Mouse (Mus musculus): Measurements from ENCODE around the gene Bola1. TPM values are rescaled to one million over a fixed set of nuclear protein-coding genes. Genes with fewer than 3 reads are reported as not detected.
"Not testable (repeated sequence)": the region's sequence is repeated elsewhere in the genome, so short reads cannot be mapped to it uniquely, and the experiment has no call there.

Bola1 gene
- total and polyA plus RNA-seq, 3 experiments, result 47.6 to 57.0 (median 56.5) TPM

DNA sequence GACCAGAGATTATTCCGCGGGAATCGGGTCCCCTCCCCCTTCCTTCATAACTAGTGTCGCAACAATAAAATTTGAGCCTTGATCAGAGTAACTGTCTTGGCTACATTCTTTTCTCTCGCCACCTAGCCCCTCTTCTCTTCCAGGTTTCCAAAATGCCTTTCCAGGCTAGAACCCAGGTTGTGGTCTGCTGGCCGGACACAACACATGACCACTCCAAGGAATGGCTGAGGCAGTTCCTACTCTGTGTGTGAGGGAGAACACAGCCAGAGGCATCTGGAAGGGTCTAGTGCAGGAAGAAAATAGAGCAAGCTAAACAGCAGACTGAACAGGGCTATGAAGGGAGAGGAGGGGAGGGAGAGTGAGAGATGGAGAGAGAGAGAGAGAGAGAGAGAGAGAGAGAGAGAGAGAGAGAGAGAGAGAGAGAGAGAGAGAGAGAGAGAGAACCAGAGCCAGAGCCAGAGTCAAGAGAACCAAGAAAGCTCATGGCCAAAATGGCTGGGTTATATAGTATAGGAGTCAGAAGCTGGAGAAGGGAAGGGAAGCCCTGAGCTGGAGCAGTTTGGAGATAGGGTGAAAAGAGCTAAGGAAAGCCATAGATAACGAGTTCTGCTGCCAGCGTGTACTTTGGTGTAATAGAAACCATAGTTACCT is 20.8 kb downstream of the Bola1 start:
- in situ Hi-C loops (cut with MboI; ENCODE audit: low pct_ligation_motif_present, low pct_unique_long_range_greater_than_20kb, low sequenced_read_pairs), result not testable (repeated sequence)

DNA sequence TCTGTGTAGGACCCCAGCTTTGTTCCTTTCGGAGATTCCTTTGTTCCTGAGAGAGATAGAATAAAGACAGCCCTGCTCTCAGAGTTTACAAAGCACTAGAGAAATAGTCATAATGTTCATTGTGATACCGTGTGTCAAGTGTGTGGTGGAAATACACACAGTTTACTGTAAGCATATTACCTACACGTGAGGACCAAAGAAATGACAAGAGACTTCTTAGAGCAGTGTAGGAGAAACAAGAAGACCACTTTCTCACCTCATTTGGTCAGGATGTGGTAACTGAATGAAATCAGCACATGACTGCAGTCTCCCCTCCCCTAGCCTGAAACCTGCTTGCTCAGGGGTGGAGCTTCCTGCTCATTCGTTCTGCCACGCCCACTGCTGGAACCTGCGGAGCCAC is 21.3 kb downstream of the Bola1 start:
- Histone ChIP-seq H3K27me3 (replicated peaks) (no peaks in the 10 kb centered on the region), H3K4me1 (ENCODE audit: control insufficient read depth in 1 of 2, insufficient read depth in 2 of 2) (peaks cover 7 to 21% of the 10 kb centered on the region in 2 experiments), H3K4me3 (replicated peaks in 1 of 3; ENCODE audit: low read depth in 2 of 3, low read length in 2 of 3, poor library complexity in 1 of 3) (peak overlapping the region in 2 of 3 experiments; percentile 33 to 65), H3K4me2 (ENCODE audit: insufficient read depth, low read depth, poor library complexity, severe bottlenecking) (peak overlapping the region; percentile 99), H3K9ac (ENCODE audit: insufficient read depth, low read depth) (peak overlapping the region; percentile 70), H3K9me3 (replicated peaks; ENCODE audit: low read length) (peaks cover 8% of the 10 kb centered on the region), H3K36me3 (replicated peaks in 1 of 2; ENCODE audit: control insufficient read depth in 1 of 2, insufficient read depth in 1 of 2, low read length in 1 of 2) (peaks cover 4 to 31% of the 10 kb centered on the region in 2 experiments), H3K27ac (ENCODE audit: insufficient read depth, low read depth) (no peak overlapping the region; the same call in 1 of the 2 replicates), H3K79me2 (replicated peaks; ENCODE audit: control insufficient read depth, extremely low read depth, insufficient read depth, poor library complexity, severe bottlenecking) (no peaks in the 10 kb centered on the region)
- no peak for TF ChIP-seq SMC3 (IDR thresholded peaks at IDR 0.05; ENCODE audit: low read depth, low read length)
- TF ChIP-seq ZKSCAN1 (IDR thresholded peaks at IDR 0.05; ENCODE audit: borderline replicate concordance, low read depth, low read length), result no peak
- peak; percentile 53; the same call in 1 of the 2 replicates for TF ChIP-seq MAX (IDR thresholded peaks at IDR 0.05; ENCODE audit: low read length)
- TF ChIP-seq MAZ (IDR thresholded peaks at IDR 0.05; ENCODE audit: low read depth, low read length), result no peak
- TF ChIP-seq TCF12 (IDR thresholded peaks at IDR 0.05; ENCODE audit: low read depth, low read length), result no peak
- no peak for TF ChIP-seq UBTF (IDR thresholded peaks at IDR 0.05; ENCODE audit: low read depth, low read length)
- no peak for TF ChIP-seq ETS1 (conservative IDR thresholded peaks at IDR 0.05; ENCODE audit: low read depth, low read length)
- 0 out of 2 replicates have a peak, but pooled peaks have one; percentile 47 for TF ChIP-seq MYC (IDR thresholded peaks at IDR 0.05; ENCODE audit: low read depth, low read length)
- TF ChIP-seq JUND (conservative IDR thresholded peaks at IDR 0.05; ENCODE audit: low read depth, low read length), result no peak
- TF ChIP-seq PAX5 (IDR thresholded peaks at IDR 0.05; ENCODE audit: low read length), result no peak
- TF ChIP-seq E2F4 (IDR thresholded peaks at IDR 0.05; ENCODE audit: insufficient replicate concordance, low read depth, low read length), result no peak
- TF ChIP-seq CTCF (conservative IDR thresholded peaks at IDR 0.05 in 1 of 2, IDR thresholded peaks at IDR 0.05 in 1 of 2; ENCODE audit: low read depth in 2 of 2, low read length in 2 of 2), result no peak
- TF ChIP-seq POLR2A (IDR thresholded peaks at IDR 0.05; ENCODE audit: low read depth, low read length), result no peak
- TF ChIP-seq EP300 (IDR thresholded peaks at IDR 0.05; ENCODE audit: low read length), result no peak
- TF ChIP-seq ZNF384 (IDR thresholded peaks at IDR 0.05; ENCODE audit: low read depth, low read length), result no peak
- TF ChIP-seq NELFE (IDR thresholded peaks at IDR 0.05; ENCODE audit: low read depth, low read length), result 0 out of 2 replicates have a peak, but pooled peaks have one; percentile 42
- 0 out of 2 replicates have a peak, but pooled peaks have one; percentile 9 for TF ChIP-seq USF1 (IDR thresholded peaks at IDR 0.05; ENCODE audit: low read depth, low read length)
- peak; percentile 52; the same call in 1 of the 2 replicates for TF ChIP-seq SIN3A (IDR thresholded peaks at IDR 0.05; ENCODE audit: low read length)
- TF ChIP-seq BHLHE40 (IDR thresholded peaks at IDR 0.05; ENCODE audit: low read depth, low read length), result peak; percentile 80
- TF ChIP-seq MEF2A (IDR thresholded peaks at IDR 0.05; ENCODE audit: borderline replicate concordance, low read depth, low read length), result no peak
- TF ChIP-seq ELF1 (IDR thresholded peaks at IDR 0.05; ENCODE audit: low read depth, low read length), result no peak
- TF ChIP-seq POLR2AphosphoS2 (IDR thresholded peaks at IDR 0.05; ENCODE audit: low read depth, low read length), result no peak
- TF ChIP-seq TBP (conservative IDR thresholded peaks at IDR 0.05; ENCODE audit: low read depth, low read length), result peak; percentile 59; the same call in 1 of the 2 replicates
- no peak for TF ChIP-seq RCOR1 (conservative IDR thresholded peaks at IDR 0.05; ENCODE audit: low read depth, low read length)
- 0 out of 2 replicates have a peak, but pooled peaks have one; percentile 9 for TF ChIP-seq USF2 (conservative IDR thresholded peaks at IDR 0.05; ENCODE audit: low read depth, low read length)
- no peak for TF ChIP-seq JUN (IDR thresholded peaks at IDR 0.05; ENCODE audit: insufficient read depth, low read depth, low read length)
- TF ChIP-seq GABPA (IDR thresholded peaks at IDR 0.05; ENCODE audit: insufficient replicate concordance, low read depth, low read length), result no peak
- TF ChIP-seq ZMIZ1 (IDR thresholded peaks at IDR 0.05; ENCODE audit: low read depth, low read length), result no peak
- no peak for TF ChIP-seq ZC3H11A (IDR thresholded peaks at IDR 0.05; ENCODE audit: low read depth, low read length)
- TF ChIP-seq MAFK (IDR thresholded peaks at IDR 0.05; ENCODE audit: insufficient replicate concordance, low read length), result no peak
- dilution Hi-C loops (cut with MboI; ENCODE audit: extremely low pct_ligation_motif_present, extremely low pct_unique_long_range_greater_than_20kb, low sequenced_read_pairs), result no loop called here
- DNase-seq (ENCODE audit: extremely low read depth), result peak; percentile 75
- in situ Hi-C loops (cut with MboI; ENCODE audit: low pct_ligation_motif_present, low pct_unique_long_range_greater_than_20kb, low sequenced_read_pairs), result no loop called here

More for the DNA sequence above, 20.8 kb downstream of the Bola1 start:
- H3K79me2 ChIP-seq (replicated peaks; ENCODE audit: control insufficient read depth, extremely low read depth, insufficient read depth, poor library complexity, severe bottlenecking); H3K4me3 ChIP-seq (replicated peaks in 1 of 3; ENCODE audit: low read depth in 2 of 3, low read length in 2 of 3, poor library complexity in 1 of 3); DNase-seq (ENCODE audit: extremely low read depth); dilution Hi-C loops (cut with MboI; ENCODE audit: extremely low pct_ligation_motif_present, extremely low pct_unique_long_range_greater_than_20kb, low sequenced_read_pairs); H3K27ac ChIP-seq (ENCODE audit: insufficient read depth, low read depth); H3K9ac ChIP-seq (ENCODE audit: insufficient read depth, low read depth); H3K9me3 ChIP-seq (replicated peaks; ENCODE audit: low read length); H3K27me3 ChIP-seq (replicated peaks): not testable (repeated sequence)
- Histone ChIP-seq H3K36me3 (replicated peaks in 1 of 2; ENCODE audit: control insufficient read depth in 1 of 2, insufficient read depth in 1 of 2, low read length in 1 of 2) (peaks cover 4 to 25% of the 10 kb centered on the region in 2 experiments), H3K4me2 (ENCODE audit: insufficient read depth, low read depth, poor library complexity, severe bottlenecking) (peak overlapping the region; percentile 16), H3K4me1 (ENCODE audit: control insufficient read depth in 1 of 2, insufficient read depth in 2 of 2) (peaks cover 7 to 21% of the 10 kb centered on the region in 2 experiments)
- 0 out of 2 replicates have a peak, but pooled peaks have one; percentile 1 for TF ChIP-seq POLR2A (IDR thresholded peaks at IDR 0.05; ENCODE audit: low read depth, low read length)

Measured in CH12.LX (cell line).